Comparison of ENCODE assay signal across 8 mouse cellular contexts in the genomic region with DNA sequence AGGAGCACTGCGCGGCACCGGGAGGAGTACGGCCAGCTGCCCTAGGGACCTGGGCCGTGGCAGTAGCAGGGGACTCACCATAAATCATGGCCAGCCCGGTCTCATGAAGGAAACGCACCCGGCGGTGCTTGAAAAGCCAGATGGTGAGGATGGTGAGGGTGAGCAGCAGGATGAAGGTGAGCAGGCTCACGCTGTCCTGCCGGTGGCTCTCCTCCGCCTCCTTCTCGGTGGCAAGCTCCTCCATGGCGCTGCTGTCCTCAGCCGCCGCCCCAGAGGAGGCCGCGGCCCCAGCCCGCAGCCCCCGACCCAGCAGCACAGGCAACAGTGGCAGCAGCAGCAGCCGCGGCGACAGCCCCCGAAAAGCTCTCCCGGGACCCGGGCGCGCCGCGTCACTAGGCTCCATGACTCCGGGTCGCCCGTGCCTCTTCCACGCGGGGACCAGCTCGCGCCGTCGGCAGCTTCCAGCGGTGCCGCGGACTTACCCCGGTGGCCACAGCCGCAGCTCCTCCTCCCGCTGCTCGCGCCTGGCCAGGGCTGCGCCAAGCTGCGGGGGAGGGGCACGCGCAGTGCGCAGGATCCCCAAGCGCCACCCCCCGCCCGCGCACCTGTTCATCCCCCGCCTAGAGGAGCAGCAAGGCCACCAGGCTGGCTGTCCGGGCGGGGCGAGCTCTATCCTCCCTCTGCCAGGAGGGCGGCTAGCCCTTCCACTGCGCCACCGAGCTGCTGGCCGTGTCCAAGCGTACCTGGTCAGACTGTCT. TPM values are rescaled to one million over a fixed set of nuclear protein-coding genes. Genes with fewer than 3 reads are reported as not detected.
A peak's percentile ranks its signal among the peaks of the same experiment; 100 is the strongest.
DNase-seq lines count a peak whose midpoint lies in the region; ATAC-seq lines count a peak whose summit lies in the region.

A gene (minus strand): TSS at position 526 of the 758 bp plus-strand sequence.

- peak within 1 kb of the TSS; percentile 56 for H3K9ac ChIP-seq in midbrain, embryonic 11.5 days (ENCODE audit: low read length)

- H3K4me1 ChIP-seq in limb, embryonic 10.5 days: 0 out of 2 replicates have a peak, but pooled peaks cover 2% of the 10 kb centered on the region
- no peaks in the 10 kb centered on the region for H3K4me1 ChIP-seq in midbrain, embryonic 11.5 days (ENCODE audit: control insufficient read depth, insufficient read depth, low read length)

- WGBS in limb, embryonic 10.5 days: 10% methylated on average over 42 of the region's 65 CpGs
- 12% methylated on average over 45 of the region's 65 CpGs for WGBS in midbrain, embryonic 11.5 days

- peak within 1 kb of the TSS; percentile 60 for H3K4me3 ChIP-seq in limb, embryonic 10.5 days
- peak within 1 kb of the TSS; percentile 54 for H3K4me3 ChIP-seq in midbrain, embryonic 11.5 days (ENCODE audit: low read depth, low read length)

- peak; percentile 84 for DNase-seq in adrenal gland, adult 2 months
- peak; percentile 49 for DNase-seq in embryo, embryonic 9.5 days (ENCODE audit: extremely low spot score)
- DNase-seq in heart, adult 11 months: peak; percentile 91
- DNase-seq in kidney, adult 11 months: peak; percentile 46
- peak; percentile 50 for DNase-seq in limb, embryonic 10.5 days (ENCODE audit: low spot score)
- peak; percentile 91 for DNase-seq in midbrain, embryonic 11.5 days (ENCODE audit: low spot score, missing footprints)
- DNase-seq in right cerebral cortex, postnatal 4 days: peak; percentile 61
- DNase-seq in yolk sac, embryonic 10.5 days (ENCODE audit: low spot score): peak; percentile 55

- no peaks in the 10 kb centered on the region for H3K9me3 ChIP-seq in limb, embryonic 10.5 days (replicated peaks)
- H3K9me3 ChIP-seq in midbrain, embryonic 11.5 days (ENCODE audit: control insufficient read depth, low read length): no peaks in the 10 kb centered on the region

- H3K4me2 ChIP-seq in midbrain, embryonic 11.5 days: peak within 1 kb of the TSS; percentile 57

- H3K27ac ChIP-seq in limb, embryonic 10.5 days: peak within 1 kb of the TSS; percentile 50; the same call in 1 of the 2 replicates
- H3K27ac ChIP-seq in midbrain, embryonic 11.5 days (ENCODE audit: low read depth, low read length): no peak within 1 kb of the TSS

- H3K27me3 ChIP-seq in limb, embryonic 10.5 days (ENCODE audit: low read depth, poor library complexity, severe bottlenecking): peaks cover 28% of the 10 kb centered on the region
- no peaks in the 10 kb centered on the region for H3K27me3 ChIP-seq in midbrain, embryonic 11.5 days (ENCODE audit: control insufficient read depth, insufficient read depth, low read length)

- ATAC-seq in midbrain, embryonic 11.5 days (ENCODE audit: low FRiP score): peak; percentile 94

- no peaks in the 10 kb centered on the region for H3K36me3 ChIP-seq in limb, embryonic 10.5 days
- H3K36me3 ChIP-seq in midbrain, embryonic 11.5 days (ENCODE audit: control insufficient read depth, insufficient read depth, low read length): no peaks in the 10 kb centered on the region

RNA-seq across cellular contexts. Expression of the gene that starts here (rescaled TPM):
- 10 to 100 TPM; 16.6 to 35.5 TPM for total RNA-seq in adrenal gland, adult 2 months (2021)
- 5.2 and 6.8 TPM in 2 replicates for polyA plus RNA-seq in adrenal gland, adult 2 months (2012; rRNA removed)
- 0.39 and 0.65 TPM in 2 replicates for polyA plus RNA-seq in limb, embryonic 10.5 days (2016; fragmentation: Nextera tagmentation; extraction: Ambion mirVana)
- 1.1 and 2.0 TPM in 2 replicates for polyA plus RNA-seq in midbrain, embryonic 11.5 days (2014; fragmentation: Nextera tagmentation; extraction: Ambion mirVana)

Comparison
In these comparisons a context has a peak if more than half of its experiments do, and no peak if none do; other contexts are left out.
1. Peak in DNase-seq, H3K4me3 ChIP-seq and H3K27ac ChIP-seq in limb, embryonic 10.5 days; RNA of the gene not detected or under 1 TPM.